Mouse (Mus musculus): ENCODE results near the gene Plce1. TPM values are rescaled to one million over a fixed set of nuclear protein-coding genes. Genes with fewer than 3 reads are reported as not detected.

The Plce1 gene
- total RNA-seq, 4 experiments from 2014 or later = 4.8 to 6.6 (median 6.1) TPM

GRCm38 (mm10) chr19:38578554-38579146 lies 97.7 kb downstream of the Plce1 start:
- DNase-seq (ENCODE audit: low spot score in 2 of 2) = no peak

DNA sequence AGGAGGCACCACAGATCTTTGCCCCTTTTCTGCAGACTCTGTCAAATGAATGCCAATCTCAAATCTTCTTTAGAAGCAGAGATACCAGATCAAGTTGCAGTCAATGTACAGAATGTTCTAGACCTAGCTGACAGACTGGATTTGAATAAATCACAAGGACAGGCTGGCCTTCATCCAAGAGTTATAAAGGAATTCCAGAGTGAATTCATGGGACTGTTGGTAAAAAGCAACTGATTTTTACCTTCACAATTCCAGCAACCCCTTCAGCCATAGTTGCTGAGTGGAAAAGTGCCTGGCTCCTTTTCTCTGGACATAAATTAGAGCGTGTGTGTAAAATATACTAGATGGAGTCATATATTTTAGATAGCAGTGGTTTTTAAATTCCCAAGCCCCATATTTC lies 102.0 kb downstream of the Plce1 start:
- DNase-seq (ENCODE audit: low spot score in 2 of 2) = no peak

- no peak for DNase-seq (ENCODE audit: low spot score in 2 of 2)
Observed at GRCm38 (mm10) chr19:38587559-38587958, 106.7 kb downstream of the Plce1 start.

- DNase-seq (ENCODE audit: low spot score in 2 of 2) = no peak
Observed at GRCm38 (mm10) chr19:38589466-38589865, 108.6 kb downstream of the Plce1 start.

- no peak for DNase-seq (ENCODE audit: low spot score in 2 of 2)
Observed at GRCm38 (mm10) chr19:38589941-38590340, 109.0 kb downstream of the Plce1 start.

DNA sequence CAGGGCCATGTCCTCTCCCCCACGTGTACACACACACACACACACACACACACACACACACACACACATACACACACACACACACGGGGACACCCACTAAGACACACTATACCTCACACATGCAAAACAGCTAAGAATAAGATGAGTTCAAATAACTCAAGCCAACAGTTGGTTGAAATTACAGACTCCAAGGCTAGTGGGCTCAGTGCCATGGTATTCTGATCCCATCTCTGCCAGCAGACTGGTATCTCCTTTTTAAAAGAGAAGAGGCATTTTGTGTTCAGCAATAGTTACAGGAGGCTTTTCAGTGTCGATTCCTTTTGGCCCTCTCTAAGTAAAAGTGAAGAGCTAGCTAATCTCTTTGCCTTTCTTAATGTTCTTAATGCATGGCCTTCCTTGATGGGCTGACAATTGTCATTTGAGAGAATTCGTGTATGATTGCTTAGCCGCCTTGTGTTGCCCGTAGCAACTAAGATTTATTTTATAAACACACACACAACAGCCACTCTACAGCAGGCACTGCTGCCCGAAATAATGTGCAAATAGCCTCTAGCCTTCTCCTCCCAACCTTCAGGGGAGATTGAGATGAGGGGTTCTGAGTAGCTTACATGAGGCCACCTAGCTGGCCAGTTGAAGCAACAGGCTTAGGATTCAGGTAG lies 111.8 kb downstream of the Plce1 start:
- peak in 1 of 2 experiments; percentile 20 for DNase-seq (ENCODE audit: low spot score in 2 of 2)

GRCm38 (mm10) chr19:38593225-38593897 lies 112.5 kb downstream of the Plce1 start:
- DNase-seq (ENCODE audit: low spot score in 2 of 2) = no peak

DNA sequence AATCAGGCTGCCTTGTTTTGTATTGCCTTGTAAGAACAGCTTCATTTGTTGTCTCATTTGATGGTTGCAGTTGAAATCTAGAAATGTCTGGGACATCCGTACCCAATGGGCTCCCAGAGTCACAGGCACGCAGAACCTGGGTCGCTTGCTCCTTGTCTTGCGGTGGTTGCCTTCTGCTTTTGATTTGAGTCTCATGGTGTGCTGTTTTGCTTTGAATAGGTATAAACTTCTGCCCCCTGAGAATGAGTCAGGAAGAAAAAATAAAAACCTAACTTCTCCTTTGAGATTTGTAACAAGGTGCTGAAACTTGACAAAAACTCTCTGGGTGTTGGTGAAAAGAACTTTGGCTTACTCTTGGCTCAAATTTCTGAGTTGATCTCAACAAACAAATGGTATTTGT lies 115.2 kb downstream of the Plce1 start:
- no peak for DNase-seq (ENCODE audit: low spot score in 2 of 2)

DNA sequence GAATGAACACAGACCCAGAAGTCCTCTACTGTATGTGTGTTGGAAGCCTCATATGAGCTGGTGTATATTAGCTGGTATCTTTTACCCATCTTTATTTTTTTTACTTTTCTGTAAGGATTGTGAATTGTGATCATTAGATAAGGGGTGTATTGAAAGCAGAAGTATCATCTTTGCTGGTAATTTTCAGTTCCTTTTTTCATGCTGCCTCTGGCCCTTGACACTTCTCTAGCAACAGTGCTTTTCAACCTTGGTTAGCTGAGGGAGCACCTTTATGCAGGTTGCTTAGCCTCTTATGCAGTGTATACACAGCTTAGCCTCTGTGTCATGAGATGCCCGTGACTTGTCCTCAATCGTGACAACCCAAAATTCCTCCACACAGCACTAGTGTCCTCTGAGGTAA lies 116.5 kb downstream of the Plce1 start:
- no peak for DNase-seq (ENCODE audit: low spot score in 2 of 2)

- no peak for DNase-seq (ENCODE audit: low spot score in 2 of 2)
Observed at GRCm38 (mm10) chr19:38599001-38599400, 118.1 kb downstream of the Plce1 start.

- DNase-seq (ENCODE audit: low spot score in 2 of 2) = no peak
Observed at GRCm38 (mm10) chr19:38601127-38601526, 120.2 kb downstream of the Plce1 start.

GRCm38 (mm10) chr19:38602811-38603210 lies 121.9 kb downstream of the Plce1 start:
- DNase-seq (ENCODE audit: low spot score in 2 of 2) = peak; percentile 27 to 63

DNA sequence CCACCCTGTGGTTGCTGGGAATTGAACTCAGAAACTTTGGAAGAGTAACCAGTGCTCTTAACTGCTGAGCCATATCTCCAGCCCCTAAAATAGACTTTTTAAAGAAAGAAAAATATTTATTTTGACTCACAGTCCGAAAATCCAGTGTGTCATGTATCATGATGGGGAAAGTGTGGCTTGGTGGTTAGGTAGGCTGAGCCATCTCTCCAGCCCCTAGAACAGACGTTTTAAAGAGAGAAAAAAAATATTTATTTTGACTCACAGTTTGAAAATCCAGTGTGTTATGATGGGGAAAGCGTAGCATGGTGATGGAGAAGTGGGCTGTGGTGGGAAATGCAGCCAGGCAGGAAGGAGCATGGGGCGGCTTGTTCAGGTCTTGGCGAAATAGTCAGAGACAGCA lies 126.3 kb downstream of the Plce1 start:
- no peak for DNase-seq (ENCODE audit: low spot score in 2 of 2)

DNA sequence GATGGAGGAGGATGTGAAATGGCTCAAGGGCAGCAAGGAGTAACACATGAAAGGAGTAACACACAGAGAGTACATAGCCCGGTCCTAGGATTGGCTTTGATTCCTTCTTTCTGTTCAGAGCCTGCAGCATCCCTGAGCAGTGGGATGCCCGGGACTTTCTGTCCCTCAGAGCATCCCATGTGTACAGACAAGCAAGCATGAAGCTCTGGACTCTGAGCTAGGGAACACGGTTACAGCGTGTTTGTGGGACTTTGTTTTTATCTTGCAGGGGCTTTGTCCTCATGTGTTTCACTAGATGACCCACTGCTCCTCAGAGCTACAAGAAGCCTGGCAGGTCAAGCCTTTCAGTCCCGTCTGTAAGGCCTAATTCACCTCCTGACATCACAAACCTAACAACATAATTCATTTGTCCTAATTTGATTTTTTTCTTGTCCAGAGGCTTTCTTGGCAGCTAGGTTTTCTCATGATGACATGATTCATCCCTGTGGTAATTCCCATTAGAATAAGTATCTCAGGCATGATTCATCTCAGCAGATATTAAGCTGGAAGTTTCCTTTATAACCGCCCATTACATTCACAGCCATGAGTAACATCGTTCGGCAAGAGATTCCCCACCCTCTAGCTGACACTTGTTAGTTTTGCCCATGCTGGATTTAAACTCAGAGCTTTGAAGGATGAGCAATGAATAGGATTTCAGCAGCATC lies 128.2 kb downstream of the Plce1 start:
- no peak for DNase-seq (ENCODE audit: low spot score in 2 of 2)

- no peak for DNase-seq (ENCODE audit: low spot score in 2 of 2)
Observed at GRCm38 (mm10) chr19:38610291-38610690, 129.4 kb downstream of the Plce1 start.

- peak in 1 of 2 experiments; percentile 22 for DNase-seq (ENCODE audit: low spot score in 2 of 2)
Observed at GRCm38 (mm10) chr19:38610809-38611208, 129.9 kb downstream of the Plce1 start.

GRCm38 (mm10) chr19:38614067-38614675 lies 133.3 kb downstream of the Plce1 start:
- DNase-seq (ENCODE audit: low spot score in 2 of 2) = no peak

GRCm38 (mm10) chr19:38615356-38615755 lies 134.4 kb downstream of the Plce1 start:
- DNase-seq (ENCODE audit: low spot score in 2 of 2) = no peak

GRCm38 (mm10) chr19:38620134-38620533 lies 139.2 kb downstream of the Plce1 start:
- no peak for DNase-seq (ENCODE audit: low spot score in 2 of 2)

- DNase-seq (ENCODE audit: low spot score in 2 of 2) = peak; percentile 19 to 52
Observed at GRCm38 (mm10) chr19:38621546-38621945, 140.6 kb downstream of the Plce1 start.

GRCm38 (mm10) chr19:38626246-38627015 lies 145.5 kb downstream of the Plce1 start:
- DNase-seq (ENCODE audit: low spot score in 2 of 2) = no peak

All from gastrocnemius, adult 8-10 months (tissue).